Mouse (Mus musculus): ENCODE measurements around the gene Fgfr2. TPM values are rescaled to one million over a fixed set of nuclear protein-coding genes. Genes with fewer than 3 reads are reported as not detected.

The Fgfr2 gene
- polyA plus RNA-seq, 1 experiment from 2014 or later: 99.3 TPM

- Histone ChIP-seq H3K9me3 (replicated peaks) (no peaks in the 10 kb centered on the region), H3K27ac (replicated peaks) (peak overlapping the region; percentile 52; the same call in 1 of the 2 replicates), H3K4me1 (peaks cover 4% of the 10 kb centered on the region), H3K27me3 (ENCODE audit: low read depth, poor library complexity, severe bottlenecking) (no peaks in the 10 kb centered on the region), H3K36me3 (no peaks in the 10 kb centered on the region), H3K4me3 (no peak overlapping the region)
- WGBS: 80% methylated on average over 4 of the region's 4 CpGs
- DNase-seq (ENCODE audit: low spot score): no peak
These were observed 423.0 kb downstream of the Fgfr2 start for GRCm38 (mm10) chr7:132700107-132700506.

- peaks cover 3% of the 10 kb centered on the region; the same call in 1 of the 2 replicates for H3K9me3 ChIP-seq (replicated peaks)
- DNase-seq (ENCODE audit: low spot score): no peak
- peaks cover 4% of the 10 kb centered on the region for H3K4me1 ChIP-seq
- peak overlapping the region; percentile 52; the same call in 1 of the 2 replicates for H3K27ac ChIP-seq (replicated peaks)
- H3K36me3 ChIP-seq: no peaks in the 10 kb centered on the region
- H3K27me3 ChIP-seq (ENCODE audit: low read depth, poor library complexity, severe bottlenecking): no peaks in the 10 kb centered on the region
- no peak overlapping the region for H3K4me3 ChIP-seq
These were observed 423.5 kb downstream of the Fgfr2 start for GRCm38 (mm10) chr7:132699639-132700038.

GRCm38 (mm10) chr7:132699165-132699564 lies 424.0 kb downstream of the Fgfr2 start:
- no peaks in the 10 kb centered on the region for H3K27me3 ChIP-seq (ENCODE audit: low read depth, poor library complexity, severe bottlenecking)
- peaks cover 4% of the 10 kb centered on the region; the same call in 1 of the 2 replicates for H3K9me3 ChIP-seq (replicated peaks)
- no peak for DNase-seq (ENCODE audit: low spot score)
- H3K4me1 ChIP-seq: peaks cover 4% of the 10 kb centered on the region
- WGBS: 81% methylated on average over 4 of the region's 4 CpGs
- no peak overlapping the region for H3K4me3 ChIP-seq
- no peaks in the 10 kb centered on the region for H3K36me3 ChIP-seq
- no peak overlapping the region for H3K27ac ChIP-seq (replicated peaks)

GRCm38 (mm10) chr7:132698737-132699136 lies 424.4 kb downstream of the Fgfr2 start:
- Histone ChIP-seq H3K9me3 (replicated peaks) (peaks cover 4% of the 10 kb centered on the region; the same call in 1 of the 2 replicates), H3K27ac (replicated peaks) (no peak overlapping the region), H3K4me1 (peaks cover 4% of the 10 kb centered on the region), H3K4me3 (no peak overlapping the region), H3K36me3 (no peaks in the 10 kb centered on the region), H3K27me3 (ENCODE audit: low read depth, poor library complexity, severe bottlenecking) (no peaks in the 10 kb centered on the region)
- no peak for DNase-seq (ENCODE audit: low spot score)
- WGBS: 87% methylated on average over 4 of the region's 4 CpGs

- H3K36me3 ChIP-seq: no peaks in the 10 kb centered on the region
- DNase-seq (ENCODE audit: low spot score): no peak
- WGBS: 88% methylated on average over 8 of the region's 8 CpGs
- H3K27ac ChIP-seq (replicated peaks): no peak overlapping the region
- peaks cover 4% of the 10 kb centered on the region; the same call in 1 of the 2 replicates for H3K9me3 ChIP-seq (replicated peaks)
- peaks cover 4% of the 10 kb centered on the region for H3K4me1 ChIP-seq
- no peak overlapping the region for H3K4me3 ChIP-seq
- no peaks in the 10 kb centered on the region for H3K27me3 ChIP-seq (ENCODE audit: low read depth, poor library complexity, severe bottlenecking)
These were observed 425.8 kb downstream of the Fgfr2 start for GRCm38 (mm10) chr7:132697258-132697796.

GRCm38 (mm10) chr7:132693561-132693960 lies 429.6 kb downstream of the Fgfr2 start:
- no peak overlapping the region for H3K27ac ChIP-seq (replicated peaks)
- H3K36me3 ChIP-seq: no peaks in the 10 kb centered on the region
- H3K27me3 ChIP-seq (ENCODE audit: low read depth, poor library complexity, severe bottlenecking): no peaks in the 10 kb centered on the region

GRCm38 (mm10) chr7:132692719-132693118 lies 430.4 kb downstream of the Fgfr2 start:
- Histone ChIP-seq H3K27ac (replicated peaks) (no peak overlapping the region), H3K36me3 (no peaks in the 10 kb centered on the region), H3K4me3 (no peak overlapping the region), H3K4me1 (no peaks in the 10 kb centered on the region), H3K27me3 (ENCODE audit: low read depth, poor library complexity, severe bottlenecking) (no peaks in the 10 kb centered on the region), H3K9me3 (replicated peaks) (peaks cover 4% of the 10 kb centered on the region; the same call in 1 of the 2 replicates)
- 82% methylated on average over 9 of the region's 9 CpGs for WGBS
- no peak for DNase-seq (ENCODE audit: low spot score)

More at GRCm38 (mm10) chr7:132693561-132693960, 429.6 kb downstream of the Fgfr2 start:
- Histone ChIP-seq H3K4me1 (no peaks in the 10 kb centered on the region), H3K4me3 (no peak overlapping the region), H3K9me3 (replicated peaks) (peaks cover 4% of the 10 kb centered on the region; the same call in 1 of the 2 replicates)
- DNase-seq (ENCODE audit: low spot score): no peak
- 79% methylated on average over 2 of the region's 2 CpGs for WGBS

GRCm38 (mm10) chr7:132690716-132691472 lies 432.3 kb downstream of the Fgfr2 start:
- Histone ChIP-seq H3K27me3 (ENCODE audit: low read depth, poor library complexity, severe bottlenecking) (no peaks in the 10 kb centered on the region), H3K4me1 (no peaks in the 10 kb centered on the region), H3K36me3 (no peaks in the 10 kb centered on the region), H3K4me3 (no peak overlapping the region), H3K9me3 (replicated peaks) (peaks cover 4% of the 10 kb centered on the region; the same call in 1 of the 2 replicates), H3K27ac (replicated peaks) (no peak overlapping the region)
- DNase-seq (ENCODE audit: low spot score): no peak
- 88% methylated on average over 14 of the region's 14 CpGs for WGBS

- Histone ChIP-seq H3K27ac (replicated peaks) (no peak overlapping the region), H3K9me3 (replicated peaks) (peaks cover 2% of the 10 kb centered on the region; the same call in 1 of the 2 replicates), H3K4me1 (no peaks in the 10 kb centered on the region), H3K4me3 (no peak overlapping the region), H3K27me3 (ENCODE audit: low read depth, poor library complexity, severe bottlenecking) (no peaks in the 10 kb centered on the region), H3K36me3 (no peaks in the 10 kb centered on the region)
- WGBS: 82% methylated on average over 5 of the region's 5 CpGs
- DNase-seq (ENCODE audit: low spot score): no peak
These were observed 433.4 kb downstream of the Fgfr2 start for GRCm38 (mm10) chr7:132689722-132690121.

- Histone ChIP-seq H3K4me3 (no peak overlapping the region), H3K27me3 (ENCODE audit: low read depth, poor library complexity, severe bottlenecking) (no peaks in the 10 kb centered on the region), H3K27ac (replicated peaks) (peak overlapping the region; percentile 35), H3K4me1 (no peaks in the 10 kb centered on the region), H3K36me3 (no peaks in the 10 kb centered on the region), H3K9me3 (replicated peaks) (no peaks in the 10 kb centered on the region)
- no peak for DNase-seq (ENCODE audit: low spot score)
- WGBS: 76% methylated on average over 5 of the region's 5 CpGs
These were observed 434.4 kb downstream of the Fgfr2 start for GRCm38 (mm10) chr7:132688721-132689120.

- WGBS: 65% methylated on average over 2 of the region's 2 CpGs
- Histone ChIP-seq H3K27me3 (ENCODE audit: low read depth, poor library complexity, severe bottlenecking) (no peaks in the 10 kb centered on the region), H3K36me3 (no peaks in the 10 kb centered on the region), H3K9me3 (replicated peaks) (no peaks in the 10 kb centered on the region), H3K4me3 (no peak overlapping the region), H3K27ac (replicated peaks) (peak overlapping the region; percentile 35; the same call in 1 of the 2 replicates), H3K4me1 (no peaks in the 10 kb centered on the region)
- no peak for DNase-seq (ENCODE audit: low spot score)
These were observed 435.3 kb downstream of the Fgfr2 start for GRCm38 (mm10) chr7:132687897-132688296.

- WGBS: 91% methylated on average over 3 of the region's 3 CpGs
- Histone ChIP-seq H3K4me3 (no peak overlapping the region), H3K27me3 (ENCODE audit: low read depth, poor library complexity, severe bottlenecking) (no peaks in the 10 kb centered on the region), H3K4me1 (no peaks in the 10 kb centered on the region), H3K9me3 (replicated peaks) (no peaks in the 10 kb centered on the region), H3K36me3 (no peaks in the 10 kb centered on the region), H3K27ac (replicated peaks) (no peak overlapping the region)
- DNase-seq (ENCODE audit: low spot score): no peak
These were observed 436.6 kb downstream of the Fgfr2 start for GRCm38 (mm10) chr7:132686515-132686914.

GRCm38 (mm10) chr7:132683923-132684322 lies 439.2 kb downstream of the Fgfr2 start:
- Histone ChIP-seq H3K27me3 (ENCODE audit: low read depth, poor library complexity, severe bottlenecking) (no peaks in the 10 kb centered on the region), H3K4me3 (no peak overlapping the region), H3K9me3 (replicated peaks) (no peaks in the 10 kb centered on the region), H3K36me3 (no peaks in the 10 kb centered on the region), H3K27ac (replicated peaks) (no peak overlapping the region), H3K4me1 (no peaks in the 10 kb centered on the region)
- DNase-seq (ENCODE audit: low spot score): no peak
- WGBS: 95% methylated on average over 4 of the region's 4 CpGs
